Mouse (Mus musculus) adrenal gland, postnatal 14 days (tissue): ENCODE measurements around the gene Rom1. TPM values are rescaled to one million over a fixed set of nuclear protein-coding genes. Genes with fewer than 3 reads are reported as not detected.
A peak's percentile ranks its signal among the peaks of the same experiment; 100 is the strongest.
"Not testable (repeated sequence)": the region's sequence is repeated elsewhere in the genome, so short reads cannot be mapped to it uniquely, and the experiment has no call there.

ENCODE experiments used
- DNase-seq: peaks from one replicate; pipeline ENCODE4 v3.0.0; 2021; ENCODE audit warnings: mixed read lengths
- microRNA-seq, 2 experiments: library from miRNA; unstranded; fragments of <30 nt; microRNA quantifications; one replicate each; pipeline ENCODE4 v1.2.0; 2021
- total RNA-seq: library from RNA; stranded (reverse); gene quantifications from 2 replicates; pipeline ENCODE4 v1.2.3, GENCODE M21; 2021

Rom1 gene
- total RNA-seq, 1 experiment from 2014 or later, result 25.7 TPM

GRCm38 (mm10) chr19:8897211-8897864, 31.8 kb downstream of the Rom1 start:
- DNase-seq, result peak; percentile 84

- not testable (repeated sequence) for DNase-seq
These were observed 32.9 kb downstream of the Rom1 start for GRCm38 (mm10) chr19:8896231-8896630.

GRCm38 (mm10) chr19:8895397-8895960, 33.7 kb downstream of the Rom1 start:
- DNase-seq, result no peak

GRCm38 (mm10) chr19:8892829-8893766, 36.1 kb downstream of the Rom1 start, which contains the start of gene Ints5:
Gene Ints5, plus strand, starts transcription at chr19:8893005.
- DNase-seq, result peak; percentile 92

- DNase-seq, result peak; percentile 98
These were observed 40.4 kb downstream of the Rom1 start, which contains the start of the genes 1810009A15Rik and Gm49416 for GRCm38 (mm10) chr19:8888511-8889385. Gene 1810009A15Rik, plus strand, starts transcription at chr19:8888853. Gene Gm49416, plus strand, starts transcription at chr19:8888926.

GRCm38 (mm10) chr19:8887585-8888463, 41.3 kb downstream of the Rom1 start:
- no peak for DNase-seq

GRCm38 (mm10) chr19:8886916-8887584, 42.1 kb downstream of the Rom1 start:
- DNase-seq, result no peak

GRCm38 (mm10) chr19:8883616-8884015, 45.5 kb downstream of the Rom1 start, which contains the start of the genes Lbhd1 and Gm49403:
Gene Lbhd1, plus strand, starts transcription at chr19:8883732.
Gene Gm49403, plus strand, starts transcription at chr19:8883930.
- DNase-seq, result no peak

GRCm38 (mm10) chr19:8881034-8881392, 48.1 kb downstream of the Rom1 start:
- DNase-seq, result no peak

GRCm38 (mm10) chr19:8880311-8881033, 48.7 kb downstream of the Rom1 start, which contains the start of gene Uqcc3:
Gene Uqcc3, minus strand, starts transcription at chr19:8880923.
- DNase-seq, result peak; percentile 95

Small RNAs within 50 kb of the gene (microRNA-seq; reads per million reads assigned to microRNA genes)
- gene Mir5136, result 0.76 to 0.85 reads per million in 2 experiments

Other genes with a start within 250 kb of the Rom1 start
- gene Slc3a2, start 206.0 kb downstream of the Rom1 start, total RNA-seq, result 178 and 199 TPM in 2 replicates
- 50.8 and 68.2 TPM in 2 replicates for gene Wdr74, start 193.5 kb downstream of the Rom1 start, total RNA-seq
- 2.3 and 2.4 TPM in 2 replicates for gene 1700092M07Rik, start 188.6 kb downstream of the Rom1 start, total RNA-seq
- 77.9 and 90.8 TPM in 2 replicates for gene Stx5a, start 187.9 kb downstream of the Rom1 start, total RNA-seq
- gene Nxf1, start 172.3 kb downstream of the Rom1 start, total RNA-seq, result 110 and 120 TPM in 2 replicates
- gene Tmem223, start 158.4 kb downstream of the Rom1 start, total RNA-seq, result 102 and 111 TPM in 2 replicates
- gene Tmem179b, start 154.9 kb downstream of the Rom1 start, total RNA-seq, result 44.7 and 45.9 TPM in 2 replicates
- 15.2 and 18.2 TPM in 2 replicates for gene Taf6l, start 142.9 kb downstream of the Rom1 start, total RNA-seq
- gene Polr2g, start 130.8 kb downstream of the Rom1 start, total RNA-seq, result 85.2 and 89.1 TPM in 2 replicates
- gene Zbtb3, start 126.8 kb downstream of the Rom1 start, total RNA-seq, result 2.4 and 2.9 TPM in 2 replicates
- 29.6 and 32.0 TPM in 2 replicates for gene Ttc9c, start 110.0 kb downstream of the Rom1 start, total RNA-seq
- 77.0 and 79.6 TPM in 2 replicates for gene Hnrnpul2, start 109.3 kb downstream of the Rom1 start, total RNA-seq
- 7.5 TPM in 1 of 2 replicates, not detected in the other for gene AC129217.1, start 99.6 kb downstream of the Rom1 start, total RNA-seq
- gene Bscl2, start 91.9 kb downstream of the Rom1 start, total RNA-seq, result 143 and 153 TPM in 2 replicates
- 6.4 and 9.3 TPM in 2 replicates for gene Gng3, start 90.2 kb downstream of the Rom1 start, total RNA-seq
- gene Lrrn4cl, start 78.6 kb downstream of the Rom1 start, total RNA-seq, result 3.8 and 4.1 TPM in 2 replicates
- gene Ubxn1, start 57.9 kb downstream of the Rom1 start, total RNA-seq, result 214 and 218 TPM in 2 replicates
- 80.7 and 82.8 TPM in 2 replicates for gene Uqcc3, start 48.4 kb downstream of the Rom1 start, total RNA-seq
- 4.6 and 13.6 TPM in 2 replicates for gene Lbhd1, start 45.6 kb downstream of the Rom1 start, total RNA-seq
- not detected in 2 replicates for gene Gm49403, start 45.4 kb downstream of the Rom1 start, total RNA-seq
- gene 1810009A15Rik, start 40.5 kb downstream of the Rom1 start, total RNA-seq, result 42.4 and 46.2 TPM in 2 replicates
- 6.0 TPM in 1 of 2 replicates, not detected in the other for gene Gm49416, start 40.4 kb downstream of the Rom1 start, total RNA-seq
- 22.5 and 23.1 TPM in 2 replicates for gene Ints5, start 36.4 kb downstream of the Rom1 start, total RNA-seq
- gene Ganab, start 31.3 kb downstream of the Rom1 start, total RNA-seq, result 162 and 164 TPM in 2 replicates
- 52.1 and 53.8 TPM in 2 replicates for gene B3gat3, start 9.0 kb downstream of the Rom1 start, total RNA-seq
- 45.4 and 49.5 TPM in 2 replicates for gene Eml3, start 196 bp upstream of the Rom1 start, total RNA-seq
- gene Mta2, start 12.5 kb upstream of the Rom1 start, total RNA-seq, result 93.1 and 105 TPM in 2 replicates
- 20.2 and 21.7 TPM in 2 replicates for gene Tut1, start 24.5 kb upstream of the Rom1 start, total RNA-seq
- 355 and 413 TPM in 2 replicates for gene Eef1g, start 37.7 kb upstream of the Rom1 start, total RNA-seq
- gene Ahnak, start 59.9 kb upstream of the Rom1 start, total RNA-seq, result 157 and 186 TPM in 2 replicates
- gene Scgb1a1, start 158.6 kb upstream of the Rom1 start, total RNA-seq, result 4.4 TPM in 1 of 2 replicates, not detected in the other
- 12.6 and 18.1 TPM in 2 replicates for gene Asrgl1, start 206.3 kb upstream of the Rom1 start, total RNA-seq